Mouse (Mus musculus) limb, embryonic 12.5 days (tissue): ENCODE data around the gene Nelfb. TPM values are rescaled to one million over a fixed set of nuclear protein-coding genes. Genes with fewer than 3 reads are reported as not detected.

ENCODE experiments used
- ATAC-seq: fragments of 200-750 bp; cut with Nextera tagmentation; 2 replicates; pipeline ENCODE4 v1.8.0; 2017; ENCODE audit warnings: low read depth, moderate TSS enrichment; ENCODE audit not compliant: insufficient number of reproducible peaks, insufficient read depth, low FRiP score, low TSS enrichment
- H3K27ac ChIP-seq: fragments of 300-500 bp; sonication (generic); 2 replicates; pipeline ENCODE4 v1.5.1; 2016; ENCODE audit warnings: mild to moderate bottlenecking, moderate library complexity
- H3K27me3 ChIP-seq: fragments of 300-500 bp; sonication (generic); 2 replicates; pipeline ENCODE4 v1.6.1; 2016; ENCODE audit warnings: mild to moderate bottlenecking, moderate library complexity
- H3K36me3 ChIP-seq: fragments of 300-500 bp; sonication (generic); 2 replicates; pipeline ENCODE4 v1.6.1; 2016; ENCODE audit warnings: mild to moderate bottlenecking, moderate library complexity
- H3K4me1 ChIP-seq: fragments of 300-500 bp; sonication (generic); replicated peaks from 2 replicates; pipeline ENCODE4 v1.6.1; 2016
- H3K4me2 ChIP-seq: fragments of 300-500 bp; sonication (generic); 2 replicates; pipeline ENCODE4 v1.6.1; 2016; ENCODE audit warnings: mild to moderate bottlenecking, moderate library complexity
- H3K4me3 ChIP-seq: fragments of 300-500 bp; sonication (generic); replicated peaks from 2 replicates; pipeline ENCODE4 v1.5.1; 2016; ENCODE audit warnings: mild to moderate bottlenecking
- H3K9ac ChIP-seq: fragments of 300-500 bp; sonication (generic); replicated peaks from 2 replicates; pipeline ENCODE4 v1.6.1; 2016; ENCODE audit warnings: mild to moderate bottlenecking, moderate library complexity
- H3K9me3 ChIP-seq: fragments of 300-500 bp; sonication (generic); 2 replicates; pipeline ENCODE4 v1.6.1; 2016; ENCODE audit warnings: mild to moderate bottlenecking, moderate library complexity
- WGBS: fragments of 180-500 bp; shearing (Covaris S2); methylation state at CpG from one replicate; pipeline ENCODE4 v1.1.7; 2016; 5-methylcytosine and 5-hydroxymethylcytosine counted together
- polyA plus RNA-seq: library from polyadenylated mRNA; unstranded; fragments of >200 nt; fragmentation: Nextera tagmentation; extraction: Ambion mirVana; gene quantifications from 2 replicates; pipeline ENCODE4 v1.2.1, GENCODE M21; 2016

Nelfb gene
- polyA plus RNA-seq, 1 experiment from 2014 or later = 121 TPM

DNA sequence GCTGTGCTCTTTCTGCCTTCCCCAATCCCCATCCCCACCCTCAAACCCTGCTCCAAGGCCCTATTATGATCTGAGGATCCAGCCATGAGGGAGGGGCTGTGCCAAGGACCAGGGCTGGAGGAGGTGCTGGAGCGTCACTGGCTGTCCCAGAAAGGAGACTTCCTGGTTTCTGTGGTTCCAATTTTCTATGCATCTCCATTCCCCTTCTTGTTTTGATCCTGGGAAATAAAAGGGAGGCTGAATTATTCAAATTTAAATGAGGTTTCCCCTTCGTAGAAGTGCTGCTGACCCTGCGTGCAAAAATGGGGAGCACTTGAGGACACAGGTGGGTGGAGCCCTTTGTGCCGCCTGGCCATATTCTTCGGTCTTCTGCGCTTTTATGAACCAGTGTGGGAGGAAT is 28.6 kb downstream of the Nelfb start:
- H3K27ac ChIP-seq = no peak overlapping the region
- peaks cover 78% of the 10 kb centered on the region for H3K27me3 ChIP-seq
- WGBS = 24% methylated on average over 6 of the region's 6 CpGs
- H3K4me3 ChIP-seq = peak overlapping the region; percentile 9; the same call in 1 of the 2 replicates
- H3K4me2 ChIP-seq = peak overlapping the region; percentile 86
- H3K9me3 ChIP-seq = no peaks in the 10 kb centered on the region
- H3K9ac ChIP-seq = no peak overlapping the region
- H3K36me3 ChIP-seq = no peaks in the 10 kb centered on the region
- H3K4me1 ChIP-seq = peaks cover 46% of the 10 kb centered on the region
- ATAC-seq = no peak

GRCm38 (mm10) chr2:25181891-25182397 is 29.3 kb downstream of the Nelfb start:
- Histone ChIP-seq H3K9me3 (no peaks in the 10 kb centered on the region), H3K4me3 (peak overlapping the region; percentile 58), H3K4me2 (peak overlapping the region; percentile 86), H3K4me1 (peaks cover 53% of the 10 kb centered on the region), H3K9ac (peak overlapping the region; percentile 54; the same call in 1 of the 2 replicates), H3K27me3 (peaks cover 81% of the 10 kb centered on the region), H3K36me3 (no peaks in the 10 kb centered on the region), H3K27ac (peak overlapping the region; percentile 67; the same call in 1 of the 2 replicates)
- 1% methylated on average over 17 of the region's 17 CpGs for WGBS
- no peak for ATAC-seq

DNA sequence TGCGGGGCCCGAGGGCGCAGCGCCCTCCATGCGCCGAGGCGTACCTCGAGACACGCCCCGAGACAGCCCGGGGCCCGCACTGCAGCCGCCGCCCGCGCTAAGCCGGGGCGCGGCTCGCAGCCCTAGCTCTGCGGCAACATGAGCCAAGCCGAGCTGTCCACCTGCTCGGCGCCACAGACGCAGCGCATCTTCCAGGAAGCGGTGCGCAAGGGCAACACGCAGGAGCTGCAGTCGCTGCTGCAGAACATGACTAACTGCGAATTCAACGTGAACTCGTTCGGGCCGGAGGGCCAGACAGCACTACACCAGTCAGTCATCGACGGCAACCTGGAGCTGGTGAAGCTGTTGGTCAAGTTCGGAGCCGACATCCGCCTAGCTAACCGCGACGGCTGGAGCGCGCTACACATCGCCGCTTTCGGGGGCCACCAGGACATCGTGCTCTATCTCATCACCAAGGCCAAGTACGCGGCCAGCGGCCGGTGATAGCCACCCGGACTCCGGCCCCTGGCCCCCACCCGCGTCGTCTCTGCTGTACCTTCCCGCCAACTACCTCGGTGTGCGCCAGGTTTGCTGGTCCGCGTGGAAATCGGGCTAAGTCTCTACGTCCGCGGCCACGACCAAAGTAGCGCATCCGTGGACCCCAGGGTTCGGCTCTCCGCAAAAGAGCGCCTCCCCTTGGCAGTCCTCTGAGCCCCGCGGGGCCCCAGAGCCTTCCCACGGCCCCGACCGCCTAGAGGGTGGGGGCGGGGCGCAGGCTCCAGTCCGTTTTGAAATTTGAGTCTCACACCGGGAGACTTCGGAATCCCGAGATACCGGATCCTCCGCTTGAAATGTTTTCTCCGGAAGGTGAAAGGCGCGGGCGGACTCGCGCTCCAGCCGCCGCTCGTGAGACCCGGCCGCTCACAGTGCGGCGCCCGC is 30.1 kb downstream of the Nelfb start:
- WGBS = under 1% methylated on average over 100 of the region's 100 CpGs
- Histone ChIP-seq H3K36me3 (no peaks in the 10 kb centered on the region), H3K9me3 (no peaks in the 10 kb centered on the region), H3K4me1 (peaks cover 60% of the 10 kb centered on the region), H3K4me2 (peak overlapping the region; percentile 86), H3K4me3 (peak overlapping the region; percentile 58), H3K27ac (peak overlapping the region; percentile 67; the same call in 1 of the 2 replicates), H3K27me3 (peaks cover 76% of the 10 kb centered on the region), H3K9ac (peak overlapping the region; percentile 54)
- ATAC-seq = peak; percentile 12; the same call in 1 of the 2 replicates

- Histone ChIP-seq H3K4me1 (peaks cover 67% of the 10 kb centered on the region), H3K27ac (peak within 1 kb of the TSS; percentile 67)
- peak; percentile 68; the same call in 1 of the 2 replicates for ATAC-seq
These were observed 30.8 kb downstream of the Nelfb start, which contains the start of gene Nrarp for GRCm38 (mm10) chr2:25180478-25180903. Nrarp (plus strand) TSS chr2:25180758.

DNA sequence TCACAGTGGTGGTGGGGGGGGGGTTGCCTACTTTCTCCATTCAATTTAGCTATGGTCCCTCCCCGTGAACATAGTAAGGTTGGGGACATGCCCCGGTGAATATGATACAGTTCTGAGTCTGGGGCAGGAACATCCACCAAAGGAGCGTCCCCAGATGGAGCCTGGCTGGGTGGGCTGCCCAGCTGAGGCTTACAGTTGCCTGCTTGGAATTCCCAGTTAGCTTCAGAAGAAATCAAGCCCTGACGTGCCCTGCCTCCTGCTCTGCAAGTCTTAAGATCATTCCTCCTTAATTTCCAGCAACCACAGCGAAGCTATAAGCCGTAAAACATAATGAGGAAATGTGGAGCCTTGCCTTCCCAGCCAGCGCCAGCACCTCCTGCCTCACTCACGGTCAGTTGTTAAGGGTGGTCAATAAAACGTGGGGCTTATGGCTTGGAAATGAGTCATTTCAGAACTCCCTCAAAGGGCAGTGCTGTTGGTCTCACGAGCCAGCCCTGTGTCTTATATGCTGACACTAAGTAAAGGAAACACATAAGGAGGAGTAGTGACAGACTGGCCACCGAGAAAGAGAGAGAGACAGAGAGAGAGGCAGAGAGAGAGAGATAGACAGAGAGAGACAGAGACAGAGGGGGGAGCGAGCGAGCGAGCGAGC is 31.6 kb downstream of the Nelfb start:
- H3K36me3 ChIP-seq = no peaks in the 10 kb centered on the region
- 0 out of 2 replicates have a peak, but pooled peaks have one; percentile 0 for ATAC-seq
- peak overlapping the region; percentile 86 for H3K4me2 ChIP-seq
- peaks cover 68% of the 10 kb centered on the region for H3K27me3 ChIP-seq
- no peaks in the 10 kb centered on the region for H3K9me3 ChIP-seq
- H3K9ac ChIP-seq = peak overlapping the region; percentile 27; the same call in 1 of the 2 replicates
- peak overlapping the region; percentile 57 for H3K27ac ChIP-seq
- H3K4me1 ChIP-seq = peaks cover 65% of the 10 kb centered on the region
- H3K4me3 ChIP-seq = peak overlapping the region; percentile 58
- 14% methylated on average over 15 of the region's 15 CpGs for WGBS

More at GRCm38 (mm10) chr2:25180478-25180903, 30.8 kb downstream of the Nelfb start, which contains the start of gene Nrarp:
- H3K4me2 ChIP-seq = peak within 1 kb of the TSS; percentile 86
- H3K9ac ChIP-seq = peak within 1 kb of the TSS; percentile 54
- H3K9me3 ChIP-seq = no peaks in the 10 kb centered on the region
- H3K36me3 ChIP-seq = no peaks in the 10 kb centered on the region
- under 1% methylated on average over 35 of the region's 35 CpGs for WGBS
- peak within 1 kb of the TSS; percentile 58 for H3K4me3 ChIP-seq
- H3K27me3 ChIP-seq = peaks cover 76% of the 10 kb centered on the region

DNA sequence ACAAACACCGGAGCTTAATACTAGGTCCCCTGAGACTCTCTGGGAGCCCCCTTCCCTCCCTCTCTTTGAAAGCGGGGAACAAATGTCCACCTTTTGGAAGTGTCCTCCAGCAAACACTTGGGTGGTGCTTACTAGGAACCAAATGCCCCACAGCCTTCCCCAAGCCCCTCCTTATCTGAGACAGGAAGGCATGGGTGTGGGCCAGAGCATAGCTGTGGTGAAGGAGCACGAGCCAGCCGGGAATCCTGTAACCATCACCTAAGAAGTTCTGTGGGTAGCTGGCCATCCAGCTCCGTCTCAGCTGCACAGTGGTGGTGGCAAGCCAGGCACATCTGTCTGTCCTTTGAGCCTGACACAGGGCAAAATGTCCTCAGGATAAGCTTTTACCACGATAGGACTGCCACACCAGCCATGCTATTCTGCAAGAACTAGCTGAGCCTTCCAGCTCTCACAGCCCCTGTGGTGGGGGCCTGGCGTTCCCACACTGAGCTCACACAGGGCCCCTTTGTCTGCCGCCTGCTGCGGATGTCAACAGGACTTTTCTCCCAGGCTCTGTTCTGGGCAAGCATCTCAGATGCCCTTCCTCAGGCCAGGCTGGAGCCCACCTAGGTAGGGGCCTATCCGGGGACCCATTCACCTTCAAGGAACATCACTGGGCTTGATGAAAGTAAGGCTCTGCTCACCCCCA is 32.9 kb downstream of the Nelfb start:
- Histone ChIP-seq H3K4me3 (no peak overlapping the region), H3K4me2 (peak overlapping the region; percentile 35), H3K27ac (peak overlapping the region; percentile 64), H3K9me3 (no peaks in the 10 kb centered on the region), H3K4me1 (peaks cover 65% of the 10 kb centered on the region), H3K9ac (no peak overlapping the region), H3K27me3 (peaks cover 55% of the 10 kb centered on the region), H3K36me3 (no peaks in the 10 kb centered on the region)
- ATAC-seq = no peak
- 23% methylated on average over 10 of the region's 10 CpGs for WGBS

DNA sequence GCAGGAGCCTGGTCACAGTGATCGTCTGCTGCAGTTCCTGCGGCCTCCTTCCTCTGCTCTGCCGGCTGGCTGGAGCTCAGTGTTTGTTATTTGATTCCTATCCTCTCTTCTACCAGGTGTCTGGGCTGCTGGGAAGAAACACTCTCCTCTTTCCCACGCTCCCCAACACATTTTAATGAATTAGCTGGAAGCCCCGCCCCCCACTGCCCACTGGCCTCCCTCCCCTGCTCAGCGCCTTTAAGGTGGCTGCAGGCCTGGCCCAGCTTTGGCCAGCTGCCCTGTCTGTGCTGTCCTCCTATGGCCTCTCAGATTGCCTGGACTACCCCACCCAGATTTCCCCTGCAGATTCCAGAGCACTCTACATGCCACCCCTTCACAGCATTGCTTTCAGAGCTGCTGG is 33.6 kb downstream of the Nelfb start:
- Histone ChIP-seq H3K9ac (peak overlapping the region; percentile 8; the same call in 1 of the 2 replicates), H3K27ac (peak overlapping the region; percentile 64), H3K27me3 (peaks cover 49% of the 10 kb centered on the region), H3K36me3 (no peaks in the 10 kb centered on the region), H3K4me2 (peak overlapping the region; percentile 35), H3K9me3 (no peaks in the 10 kb centered on the region), H3K4me3 (0 out of 2 replicates have a peak overlapping the region, but pooled peaks have one; percentile 2), H3K4me1 (peaks cover 65% of the 10 kb centered on the region)
- no peak for ATAC-seq
- under 1% methylated on average over 6 of the region's 6 CpGs for WGBS

DNA sequence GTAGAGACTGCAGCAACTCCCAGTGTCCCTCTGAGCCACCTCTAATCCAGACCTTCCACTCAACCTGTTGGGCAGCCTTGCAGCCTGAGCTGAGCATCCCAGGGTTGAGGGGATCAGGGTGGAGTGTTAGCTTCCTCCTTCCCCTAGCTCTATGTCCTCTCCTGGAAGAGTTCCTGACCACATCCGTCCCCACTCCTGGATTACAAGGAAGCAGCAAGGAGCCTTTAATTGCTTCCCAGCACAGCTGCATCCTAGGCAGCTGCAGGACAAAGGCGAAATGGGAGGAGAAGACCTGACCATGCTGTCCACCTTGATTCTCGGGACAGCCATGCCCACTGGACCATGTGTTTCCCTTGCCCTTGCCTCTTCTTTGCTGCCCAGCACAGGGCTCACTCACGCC is 34.2 kb downstream of the Nelfb start:
- Histone ChIP-seq H3K27ac (peak overlapping the region; percentile 64), H3K27me3 (peaks cover 44% of the 10 kb centered on the region), H3K9ac (peak overlapping the region; percentile 8; the same call in 1 of the 2 replicates), H3K4me3 (0 out of 2 replicates have a peak overlapping the region, but pooled peaks have one; percentile 2), H3K36me3 (no peaks in the 10 kb centered on the region), H3K4me2 (peak overlapping the region; percentile 35), H3K4me1 (peaks cover 64% of the 10 kb centered on the region), H3K9me3 (no peaks in the 10 kb centered on the region)
- ATAC-seq = no peak
- WGBS = 18% methylated on average over 4 of the region's 4 CpGs

DNA sequence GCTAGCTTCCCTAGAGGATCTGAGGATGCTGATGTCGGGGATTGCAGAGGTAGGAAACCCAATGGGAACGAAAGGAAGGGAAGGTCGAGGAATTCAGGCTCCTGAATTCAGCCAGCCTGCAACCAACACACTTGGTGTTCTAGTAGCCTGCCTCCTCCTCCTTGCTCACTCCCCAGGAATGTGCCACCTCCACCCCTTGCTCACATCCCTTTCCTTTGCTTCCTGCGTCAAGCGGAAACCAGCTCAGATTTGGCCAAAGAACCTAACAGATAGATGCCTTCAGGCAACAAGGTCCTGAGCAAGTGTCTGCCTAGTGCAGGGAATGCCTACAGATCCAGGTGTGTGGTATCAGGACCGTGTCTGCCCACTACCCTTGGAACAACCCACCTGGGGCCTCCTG is 34.7 kb downstream of the Nelfb start:
- H3K4me2 ChIP-seq = 0 out of 2 replicates have a peak overlapping the region, but pooled peaks have one; percentile 35
- WGBS = 36% methylated on average over 6 of the region's 6 CpGs
- H3K4me3 ChIP-seq = no peak overlapping the region
- ATAC-seq = no peak
- H3K36me3 ChIP-seq = no peaks in the 10 kb centered on the region
- H3K27ac ChIP-seq = peak overlapping the region; percentile 64; the same call in 1 of the 2 replicates
- no peaks in the 10 kb centered on the region for H3K9me3 ChIP-seq
- no peak overlapping the region for H3K9ac ChIP-seq
- H3K27me3 ChIP-seq = peaks cover 39% of the 10 kb centered on the region
- H3K4me1 ChIP-seq = peaks cover 59% of the 10 kb centered on the region

GRCm38 (mm10) chr2:25175690-25176078 is 35.6 kb downstream of the Nelfb start:
- peaks cover 51% of the 10 kb centered on the region for H3K4me1 ChIP-seq
- H3K27ac ChIP-seq = no peak overlapping the region
- no peaks in the 10 kb centered on the region for H3K36me3 ChIP-seq
- H3K27me3 ChIP-seq = peaks cover 31% of the 10 kb centered on the region
- H3K4me2 ChIP-seq = no peak overlapping the region
- WGBS = 81% methylated on average over 4 of the region's 4 CpGs
- no peak overlapping the region for H3K4me3 ChIP-seq
- H3K9me3 ChIP-seq = no peaks in the 10 kb centered on the region
- no peak overlapping the region for H3K9ac ChIP-seq
- ATAC-seq = no peak
